Mouse (Mus musculus) hindbrain, embryonic 16.5 days (tissue): ENCODE results near the gene Amph. TPM values are rescaled to one million over a fixed set of nuclear protein-coding genes. Genes with fewer than 3 reads are reported as not detected.

Source experiments
- ATAC-seq: fragments of 200-750 bp; cut with Nextera tagmentation; 2 replicates; pipeline ENCODE4 v1.8.0; 2017; ENCODE audit warnings: moderate TSS enrichment, moderate library complexity
- H3K27ac ChIP-seq: fragments of 300-500 bp; sonication (generic); 2 replicates; pipeline ENCODE4 v1.5.1; 2014; ENCODE audit warnings: low read depth, mild to moderate bottlenecking, control low read depth, low read length, moderate library complexity
- H3K27me3 ChIP-seq: fragments of 300-500 bp; sonication (generic); replicated peaks from 2 replicates; pipeline ENCODE4 v1.6.1; 2014; ENCODE audit warnings: low read length; ENCODE audit not compliant: control insufficient read depth, insufficient read depth
- H3K36me3 ChIP-seq: fragments of 300-500 bp; sonication (generic); 2 replicates; pipeline ENCODE4 v1.6.1; 2014; ENCODE audit warnings: mild to moderate bottlenecking, low read length, moderate library complexity, mixed read lengths; ENCODE audit not compliant: control insufficient read depth, insufficient read depth
- H3K4me1 ChIP-seq: fragments of 300-500 bp; sonication (generic); 2 replicates; pipeline ENCODE4 v1.6.1; 2014; ENCODE audit warnings: low read depth, low read length; ENCODE audit not compliant: control insufficient read depth, insufficient read depth
- H3K4me2 ChIP-seq: fragments of 300-500 bp; sonication (generic); 2 replicates; pipeline ENCODE4 v1.6.1; 2014; ENCODE audit warnings: mild to moderate bottlenecking, low read length, control low read depth, moderate library complexity
- H3K4me3 ChIP-seq: fragments of 300-500 bp; sonication (generic); 2 replicates; pipeline ENCODE4 v1.5.1; 2014; ENCODE audit warnings: mild to moderate bottlenecking, low read length, control low read depth, moderate library complexity
- H3K9ac ChIP-seq: fragments of 300-500 bp; sonication (generic); 2 replicates; pipeline ENCODE4 v1.6.1; 2014; ENCODE audit warnings: low read depth, mild to moderate bottlenecking, control low read depth, low read length, moderate library complexity
- H3K9me3 ChIP-seq: fragments of 300-500 bp; sonication (generic); 2 replicates; pipeline ENCODE4 v1.6.1; 2014; ENCODE audit warnings: mild to moderate bottlenecking, low read length, moderate library complexity; ENCODE audit not compliant: control insufficient read depth
- WGBS: fragments of 180-500 bp; shearing (Covaris S2); extraction: QIAGEN DNeasy Blood & Tissue Kit; methylation state at CpG from one replicate; pipeline ENCODE4 v1.1.7; 2014; 5-methylcytosine and 5-hydroxymethylcytosine counted together
- polyA plus RNA-seq: library from polyadenylated mRNA; unstranded; fragments of >200 nt; fragmentation: Nextera tagmentation; extraction: Ambion mirVana; gene quantifications from 2 replicates; pipeline ENCODE4 v1.2.1, GENCODE M21; 2015

The Amph gene
- polyA plus RNA-seq, 1 experiment from 2014 or later: 82.8 TPM

GRCm38 (mm10) chr13:19014825-19015375, 66.9 kb downstream of the Amph start:
- no peaks in the 10 kb centered on the region for H3K36me3 ChIP-seq
- H3K27me3 ChIP-seq: no peaks in the 10 kb centered on the region
- no peaks in the 10 kb centered on the region for H3K4me1 ChIP-seq
- no peaks in the 10 kb centered on the region for H3K9me3 ChIP-seq
- H3K27ac ChIP-seq: no peak overlapping the region
- H3K4me3 ChIP-seq: no peak overlapping the region
- 86% methylated on average over 4 of the region's 4 CpGs for WGBS
- no peak overlapping the region for H3K9ac ChIP-seq
- ATAC-seq: 0 out of 2 replicates have a peak, but pooled peaks have one; percentile 28
- no peak overlapping the region for H3K4me2 ChIP-seq

- H3K36me3 ChIP-seq: no peaks in the 10 kb centered on the region
- H3K27ac ChIP-seq: no peak overlapping the region
- no peaks in the 10 kb centered on the region for H3K27me3 ChIP-seq
- H3K9ac ChIP-seq: no peak overlapping the region
- H3K4me1 ChIP-seq: no peaks in the 10 kb centered on the region; the same call in 1 of the 2 replicates
- no peak overlapping the region for H3K4me3 ChIP-seq
- no peaks in the 10 kb centered on the region for H3K9me3 ChIP-seq
- WGBS: 77% methylated on average over 2 of the region's 2 CpGs
- no peak overlapping the region for H3K4me2 ChIP-seq
- ATAC-seq: peak; percentile 51; the same call in 1 of the 2 replicates
Measured at GRCm38 (mm10) chr13:19021529-19021928, 73.5 kb downstream of the Amph start.

GRCm38 (mm10) chr13:19022310-19022709, 74.3 kb downstream of the Amph start:
- H3K4me1 ChIP-seq: no peaks in the 10 kb centered on the region; the same call in 1 of the 2 replicates
- 55% methylated on average over 3 of the region's 3 CpGs for WGBS
- no peaks in the 10 kb centered on the region for H3K36me3 ChIP-seq
- no peak overlapping the region for H3K4me2 ChIP-seq
- H3K27ac ChIP-seq: no peak overlapping the region
- H3K9ac ChIP-seq: no peak overlapping the region
- H3K9me3 ChIP-seq: no peaks in the 10 kb centered on the region
- peak; percentile 63 for ATAC-seq
- no peaks in the 10 kb centered on the region for H3K27me3 ChIP-seq
- no peak overlapping the region for H3K4me3 ChIP-seq

GRCm38 (mm10) chr13:19025091-19025688, 77.2 kb downstream of the Amph start:
- 68% methylated on average over 2 of the region's 2 CpGs for WGBS
- Histone ChIP-seq H3K27me3 (no peaks in the 10 kb centered on the region), H3K9me3 (no peaks in the 10 kb centered on the region), H3K4me1 (no peaks in the 10 kb centered on the region; the same call in 1 of the 2 replicates), H3K4me3 (no peak overlapping the region), H3K36me3 (no peaks in the 10 kb centered on the region), H3K9ac (no peak overlapping the region), H3K27ac (no peak overlapping the region), H3K4me2 (no peak overlapping the region)
- ATAC-seq: no peak

GRCm38 (mm10) chr13:19025906-19026305, 77.9 kb downstream of the Amph start:
- H3K4me3 ChIP-seq: no peak overlapping the region
- H3K27ac ChIP-seq: no peak overlapping the region
- 86% methylated on average over 4 of the region's 4 CpGs for WGBS
- H3K4me1 ChIP-seq: no peaks in the 10 kb centered on the region; the same call in 1 of the 2 replicates
- H3K4me2 ChIP-seq: no peak overlapping the region
- H3K9ac ChIP-seq: no peak overlapping the region
- no peaks in the 10 kb centered on the region for H3K27me3 ChIP-seq
- no peak for ATAC-seq
- no peaks in the 10 kb centered on the region for H3K36me3 ChIP-seq
- no peaks in the 10 kb centered on the region for H3K9me3 ChIP-seq

GRCm38 (mm10) chr13:19026923-19027322, 78.9 kb downstream of the Amph start:
- Histone ChIP-seq H3K4me3 (no peak overlapping the region), H3K9ac (no peak overlapping the region), H3K36me3 (no peaks in the 10 kb centered on the region), H3K27me3 (no peaks in the 10 kb centered on the region), H3K4me1 (peaks cover 2% of the 10 kb centered on the region; the same call in 1 of the 2 replicates), H3K27ac (no peak overlapping the region), H3K4me2 (no peak overlapping the region), H3K9me3 (no peaks in the 10 kb centered on the region)
- ATAC-seq: no peak
- 81% methylated on average over 3 of the region's 3 CpGs for WGBS

GRCm38 (mm10) chr13:19027766-19028350, 79.9 kb downstream of the Amph start:
- ATAC-seq: peak; percentile 75
- Histone ChIP-seq H3K9me3 (no peaks in the 10 kb centered on the region), H3K4me2 (no peak overlapping the region), H3K9ac (no peak overlapping the region), H3K27ac (no peak overlapping the region), H3K36me3 (no peaks in the 10 kb centered on the region), H3K4me1 (peaks cover 3% of the 10 kb centered on the region; the same call in 1 of the 2 replicates), H3K27me3 (no peaks in the 10 kb centered on the region), H3K4me3 (no peak overlapping the region)
- WGBS: 51% methylated on average over 6 of the region's 6 CpGs

GRCm38 (mm10) chr13:19031916-19032688, 84.1 kb downstream of the Amph start:
- Histone ChIP-seq H3K36me3 (no peaks in the 10 kb centered on the region), H3K27ac (no peak overlapping the region), H3K4me3 (no peak overlapping the region), H3K4me2 (no peak overlapping the region), H3K4me1 (peaks cover 3% of the 10 kb centered on the region; the same call in 1 of the 2 replicates), H3K27me3 (no peaks in the 10 kb centered on the region), H3K9me3 (no peaks in the 10 kb centered on the region), H3K9ac (no peak overlapping the region)
- 57% methylated on average over 8 of the region's 8 CpGs for WGBS
- ATAC-seq: no peak

GRCm38 (mm10) chr13:19052090-19052489, 104.1 kb downstream of the Amph start:
- H3K4me3 ChIP-seq: no peak overlapping the region
- 79% methylated on average over 1 of the region's 1 CpGs for WGBS

More at GRCm38 (mm10) chr13:19052090-19052489, 104.1 kb downstream of the Amph start:
- Histone ChIP-seq H3K4me1 (no peaks in the 10 kb centered on the region), H3K27ac (no peak overlapping the region), H3K4me2 (no peak overlapping the region), H3K9ac (no peak overlapping the region), H3K27me3 (no peaks in the 10 kb centered on the region), H3K36me3 (no peaks in the 10 kb centered on the region), H3K9me3 (no peaks in the 10 kb centered on the region)
- no peak for ATAC-seq
